Mouse (Mus musculus) ES-E14 (cell line): Measurements from ENCODE around the gene Zfp277.

ENCODE experiments used
- CHD2 ChIP-seq: IDR thresholded peaks from 2 replicates; pipeline ENCODE4 v1.6.1; 2014; ENCODE audit warnings: mild to moderate bottlenecking, low read depth, low read length, inconsistent platforms
- ZC3H11A ChIP-seq: IDR thresholded peaks from 2 replicates; pipeline ENCODE4 v1.6.1; 2012; ENCODE audit warnings: low read depth, mild to moderate bottlenecking, inconsistent platforms, low read length, borderline replicate concordance

- no peak for TF ChIP-seq CHD2
- TF ChIP-seq ZC3H11A, result no peak
Observed at GRCm38 (mm10) chr12:40335303-40335702, 110.4 kb downstream of the Zfp277 start.
